Mouse (Mus musculus): Measurements from ENCODE around the gene Bcat1. TPM values are rescaled to one million over a fixed set of nuclear protein-coding genes. Genes with fewer than 3 reads are reported as not detected.
A peak's percentile ranks its signal among the peaks of the same experiment; 100 is the strongest.
"Not testable (repeated sequence)": the region's sequence is repeated elsewhere in the genome, so short reads cannot be mapped to it uniquely, and the experiment has no call there.

The Bcat1 gene
- total RNA-seq, 1 experiment from 2014 or later = not detected

DNA sequence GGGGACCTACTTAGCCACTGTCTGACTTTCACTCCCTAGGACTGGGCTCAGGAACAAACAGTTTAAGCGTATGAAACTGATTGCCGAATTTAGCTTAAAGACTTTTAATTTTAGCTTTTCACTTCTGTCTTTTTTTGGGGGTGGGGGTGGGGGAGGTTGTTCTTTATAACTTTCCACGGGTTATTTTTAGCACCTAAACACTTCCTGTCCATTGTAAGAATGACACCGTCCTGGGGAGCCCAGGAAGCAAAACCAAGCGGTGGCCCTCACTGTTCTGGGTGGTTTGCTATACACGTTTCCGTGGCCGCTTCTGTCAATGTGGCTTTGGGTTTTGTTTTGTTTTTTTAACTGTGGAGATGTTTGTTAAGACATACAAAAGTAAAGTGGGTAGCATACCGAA is 24.9 kb upstream of the Bcat1 start:
- ATAC-seq (replicated peaks; ENCODE audit: insufficient number of reproducible peaks, low FRiP score, low TSS enrichment, poor library complexity, severe bottlenecking) = peak; percentile 57; the same call in 1 of the 2 replicates

DNA sequence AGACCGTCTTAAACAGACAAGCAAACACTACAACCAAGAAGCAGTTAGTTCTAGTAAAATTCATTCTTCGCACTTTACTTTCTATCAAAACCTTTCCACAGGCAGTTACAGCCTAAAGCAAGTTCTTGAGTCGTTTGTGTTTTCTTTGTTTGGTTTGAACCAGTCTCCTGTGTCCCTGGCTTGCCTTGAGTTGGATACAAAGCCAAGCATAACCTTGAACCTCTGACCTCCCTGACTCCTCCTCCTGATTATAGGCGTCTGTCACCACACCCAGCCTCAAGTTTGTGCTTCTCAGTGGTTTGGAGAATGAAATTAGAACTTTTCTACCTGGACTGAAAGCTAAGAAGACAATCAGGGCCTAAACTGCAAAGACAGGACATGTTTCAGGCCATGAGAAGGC is 18.4 kb upstream of the Bcat1 start:
- no peak for ATAC-seq (replicated peaks; ENCODE audit: insufficient number of reproducible peaks, low FRiP score, low TSS enrichment, poor library complexity, severe bottlenecking)

DNA sequence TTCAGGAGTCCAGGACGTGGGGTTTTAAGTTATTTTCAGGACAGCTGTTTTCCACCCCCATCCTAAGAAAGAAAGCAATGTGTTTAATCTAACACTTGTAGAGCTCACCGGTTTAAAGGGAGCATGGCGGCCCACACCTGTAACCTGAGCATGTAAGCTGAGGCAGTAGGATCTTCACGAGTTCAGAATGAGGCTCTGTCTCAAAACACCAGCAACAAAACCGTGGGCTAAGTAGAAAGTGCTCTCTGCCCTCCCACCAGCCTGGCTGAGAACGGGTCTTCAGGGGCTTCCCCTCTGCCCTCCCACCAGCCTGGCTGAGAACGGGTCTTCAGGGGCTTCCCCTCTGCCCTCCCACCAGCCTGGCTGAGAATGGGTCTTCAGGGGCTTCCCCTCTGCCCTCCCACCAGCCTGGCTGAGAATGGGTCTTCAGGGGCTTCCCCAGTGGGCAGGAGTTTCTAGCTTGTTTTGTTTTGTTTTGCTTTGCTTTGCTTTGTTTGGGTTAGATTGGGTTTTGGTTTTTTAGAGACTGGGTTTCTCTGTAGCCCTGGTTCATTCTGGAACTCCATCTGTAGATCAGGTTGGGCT is 17.1 kb upstream of the Bcat1 start:
- not testable (repeated sequence) for ATAC-seq (replicated peaks; ENCODE audit: insufficient number of reproducible peaks, low FRiP score, low TSS enrichment, poor library complexity, severe bottlenecking)

DNA sequence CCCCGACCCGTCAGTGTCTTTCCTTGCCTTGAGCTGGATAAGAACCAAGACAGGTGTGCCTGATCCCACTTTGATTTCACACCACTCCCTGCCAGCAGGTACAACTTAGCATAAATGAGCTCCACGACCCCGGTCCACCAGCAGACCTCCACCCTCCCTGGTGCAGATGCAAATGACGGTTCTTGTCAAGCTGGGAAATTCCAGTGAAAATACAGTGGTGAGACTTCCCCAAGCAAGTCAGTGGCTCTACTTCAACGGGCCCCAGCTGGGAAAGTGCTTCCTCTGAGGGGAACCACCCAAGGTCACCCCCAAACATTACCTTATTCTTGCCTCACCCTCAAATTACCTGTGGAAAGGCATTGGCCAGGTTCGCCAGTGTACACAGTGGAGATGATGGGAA is 16.0 kb upstream of the Bcat1 start:
- no peak for ATAC-seq (replicated peaks; ENCODE audit: insufficient number of reproducible peaks, low FRiP score, low TSS enrichment, poor library complexity, severe bottlenecking)

DNA sequence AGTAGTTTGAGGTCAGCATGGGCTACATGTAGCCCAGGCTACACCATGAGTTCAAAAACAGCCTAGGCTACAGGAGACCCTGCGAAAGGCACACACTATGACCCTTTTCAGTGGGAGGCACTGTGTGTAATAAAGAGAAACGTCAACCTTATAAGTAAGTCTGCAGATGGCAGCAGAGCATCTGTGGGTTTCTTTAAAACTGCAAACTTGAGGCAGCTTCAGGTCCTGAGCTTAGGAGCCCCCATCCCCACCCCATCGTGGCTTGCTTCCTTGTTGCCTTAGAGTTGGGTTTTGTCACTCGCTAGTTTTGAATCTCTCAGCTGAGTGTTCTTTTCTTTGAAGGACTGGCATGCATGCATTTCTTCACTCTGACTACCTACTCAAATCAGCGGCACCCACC is 14.9 kb upstream of the Bcat1 start:
- ATAC-seq (replicated peaks; ENCODE audit: insufficient number of reproducible peaks, low FRiP score, low TSS enrichment, poor library complexity, severe bottlenecking) = no peak

DNA sequence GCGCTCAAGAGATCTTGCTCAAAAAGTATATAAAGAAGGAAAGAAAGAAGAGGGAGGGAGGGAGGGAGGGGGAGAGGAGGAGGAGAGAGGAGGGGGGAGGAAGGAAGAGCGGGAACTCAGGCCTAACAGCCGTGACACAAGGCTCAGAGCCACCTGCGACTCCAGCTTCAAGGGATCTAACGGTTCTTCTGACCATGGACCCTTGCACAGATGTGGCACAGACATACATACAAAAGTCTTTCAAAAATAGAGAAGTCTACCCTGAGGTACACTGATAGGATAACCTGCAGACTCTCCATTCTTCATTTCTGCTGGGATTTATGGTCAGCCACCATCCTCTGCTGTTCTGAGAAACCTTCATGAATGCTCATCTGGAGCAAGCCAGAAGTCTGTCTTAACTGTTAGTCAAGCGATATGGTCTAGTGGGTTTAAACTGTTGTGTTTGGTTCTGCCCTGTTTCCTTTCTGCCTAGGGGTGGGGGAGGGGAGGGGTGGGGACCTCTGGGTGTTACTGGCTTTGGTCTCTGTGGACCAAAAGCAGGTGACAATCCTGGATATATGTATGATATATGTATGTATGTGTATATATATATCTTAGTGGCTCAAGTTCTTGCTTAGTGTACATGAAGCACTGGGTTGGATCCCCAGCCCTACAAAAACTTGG is 14.3 kb upstream of the Bcat1 start:
- no peak for ATAC-seq (replicated peaks; ENCODE audit: insufficient number of reproducible peaks, low FRiP score, low TSS enrichment, poor library complexity, severe bottlenecking)

GRCm38 (mm10) chr6:145089373-145089772 is 13.4 kb upstream of the Bcat1 start:
- no peak for ATAC-seq (replicated peaks; ENCODE audit: insufficient number of reproducible peaks, low FRiP score, low TSS enrichment, poor library complexity, severe bottlenecking)

DNA sequence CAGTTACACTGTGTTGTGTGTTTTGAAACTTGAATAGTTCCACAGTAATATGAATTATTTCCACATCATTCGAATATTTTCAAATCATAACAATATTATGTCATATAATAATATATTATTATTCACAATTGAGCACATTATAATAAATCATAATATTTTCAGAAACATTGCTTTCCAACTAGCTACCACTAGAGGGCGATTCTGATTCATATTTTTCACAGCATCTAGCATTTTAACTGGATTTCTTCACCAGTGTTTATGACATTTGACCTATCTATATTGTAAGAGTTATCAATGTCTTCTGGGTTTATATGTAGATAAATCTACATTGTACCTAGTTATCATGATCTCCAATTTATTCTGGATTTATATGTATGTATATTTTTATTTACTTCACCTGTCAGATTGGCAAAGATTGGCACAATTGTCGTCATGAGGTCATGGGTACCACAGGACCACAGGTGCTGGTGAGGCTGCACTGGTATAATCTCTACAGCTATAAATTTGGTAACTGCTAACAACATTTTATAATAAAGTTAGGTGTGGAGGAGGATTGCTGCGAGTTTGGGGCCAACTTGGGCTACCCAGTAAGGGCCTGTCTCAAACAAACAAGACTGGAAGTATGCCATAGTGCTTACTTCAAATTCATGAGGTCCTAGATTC is 12.6 kb upstream of the Bcat1 start:
- no peak for ATAC-seq (replicated peaks; ENCODE audit: insufficient number of reproducible peaks, low FRiP score, low TSS enrichment, poor library complexity, severe bottlenecking)

DNA sequence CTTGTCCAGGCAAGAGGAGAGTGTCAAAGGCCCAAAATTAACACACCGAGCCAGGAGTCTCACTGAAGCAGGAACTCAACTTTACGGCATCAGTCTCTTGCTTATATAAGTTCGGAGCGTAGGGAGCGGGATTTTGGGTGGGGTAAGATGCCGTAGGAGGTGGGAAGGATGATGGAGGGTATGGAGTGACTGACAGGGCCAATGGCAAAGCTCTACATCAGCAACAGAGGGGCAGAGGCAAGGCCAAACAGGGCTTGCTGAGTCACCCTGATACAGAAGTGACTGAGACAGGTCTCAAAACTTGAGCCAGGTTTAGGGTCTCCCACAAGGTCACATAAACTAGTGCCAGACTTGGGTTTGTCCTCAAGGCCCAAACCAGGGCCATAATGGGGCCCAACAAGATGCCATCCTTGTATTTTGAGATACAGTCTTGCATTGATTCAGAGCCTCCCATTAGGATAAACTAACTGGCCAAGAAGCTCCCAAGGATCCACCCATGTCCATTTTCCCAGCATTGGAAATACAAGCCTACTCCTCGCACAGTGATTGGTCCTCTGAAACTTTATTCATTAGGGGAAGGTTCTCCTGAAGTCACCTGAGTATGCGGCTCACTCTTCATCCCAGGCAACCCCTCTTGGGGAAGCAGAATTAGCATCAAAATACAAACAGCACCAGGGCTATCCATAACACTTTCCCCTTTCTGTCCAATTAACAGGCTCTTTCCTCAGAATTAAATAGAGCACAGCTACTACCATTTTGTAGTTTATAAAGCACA is 8.5 kb upstream of the Bcat1 start:
- no peak for ATAC-seq (replicated peaks; ENCODE audit: insufficient number of reproducible peaks, low FRiP score, low TSS enrichment, poor library complexity, severe bottlenecking)

DNA sequence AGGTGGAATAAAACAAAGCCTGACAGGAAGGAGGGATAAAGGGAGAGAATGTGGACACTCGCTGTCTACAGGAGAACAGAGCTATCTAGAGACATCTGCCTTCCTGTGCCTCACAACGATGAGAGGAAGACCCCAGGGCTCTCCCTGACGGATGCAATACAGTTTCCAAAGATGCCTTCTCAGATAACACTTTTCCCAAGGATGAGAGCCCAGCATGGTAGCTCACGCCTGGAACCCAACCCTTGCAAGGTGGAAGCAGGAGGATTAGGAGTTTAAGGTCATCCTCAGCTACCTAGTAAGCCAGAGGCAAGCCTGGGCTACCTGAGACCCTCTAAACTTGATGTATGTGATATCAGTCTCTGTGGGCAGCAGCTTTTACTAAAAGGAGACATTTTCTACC is 5.7 kb upstream of the Bcat1 start:
- ATAC-seq (replicated peaks; ENCODE audit: insufficient number of reproducible peaks, low FRiP score, low TSS enrichment, poor library complexity, severe bottlenecking) = no peak

- ATAC-seq (replicated peaks; ENCODE audit: insufficient number of reproducible peaks, low FRiP score, low TSS enrichment, poor library complexity, severe bottlenecking) = no peak
Observed at GRCm38 (mm10) chr6:145079087-145079759, 3.2 kb upstream of the Bcat1 start.

GRCm38 (mm10) chr6:145076286-145076685 is 302 bp upstream of the Bcat1 start:
- no peak for ATAC-seq (replicated peaks; ENCODE audit: insufficient number of reproducible peaks, low FRiP score, low TSS enrichment, poor library complexity, severe bottlenecking)

- no peak for ATAC-seq (replicated peaks; ENCODE audit: insufficient number of reproducible peaks, low FRiP score, low TSS enrichment, poor library complexity, severe bottlenecking)
Observed at GRCm38 (mm10) chr6:145075088-145075547, 866 bp downstream of the Bcat1 start.

DNA sequence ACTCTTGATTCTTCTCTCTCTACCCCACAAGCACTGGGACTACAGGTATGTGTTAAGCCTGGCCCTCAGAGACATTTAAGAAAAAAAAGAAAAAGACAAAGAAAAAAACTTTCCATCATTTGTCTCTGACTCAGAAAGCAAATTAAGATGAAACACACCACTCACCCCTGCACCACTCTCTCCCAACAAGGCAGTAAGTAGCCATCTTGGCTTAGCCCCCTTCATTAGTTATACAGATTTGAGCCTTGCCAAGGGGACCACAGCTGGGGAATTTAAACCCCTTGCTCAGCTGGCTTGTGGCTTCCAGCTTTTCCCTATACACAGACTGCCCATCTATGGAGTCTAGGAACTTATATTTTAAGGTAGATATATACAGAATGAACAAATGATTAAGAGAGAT is 1.5 kb downstream of the Bcat1 start:
- ATAC-seq (replicated peaks; ENCODE audit: insufficient number of reproducible peaks, low FRiP score, low TSS enrichment, poor library complexity, severe bottlenecking) = no peak

GRCm38 (mm10) chr6:145069921-145070320 is 6.1 kb downstream of the Bcat1 start:
- no peak for ATAC-seq (replicated peaks; ENCODE audit: insufficient number of reproducible peaks, low FRiP score, low TSS enrichment, poor library complexity, severe bottlenecking)

- no peak for ATAC-seq (replicated peaks; ENCODE audit: insufficient number of reproducible peaks, low FRiP score, low TSS enrichment, poor library complexity, severe bottlenecking)
Observed at GRCm38 (mm10) chr6:145069397-145069796, 6.6 kb downstream of the Bcat1 start.

DNA sequence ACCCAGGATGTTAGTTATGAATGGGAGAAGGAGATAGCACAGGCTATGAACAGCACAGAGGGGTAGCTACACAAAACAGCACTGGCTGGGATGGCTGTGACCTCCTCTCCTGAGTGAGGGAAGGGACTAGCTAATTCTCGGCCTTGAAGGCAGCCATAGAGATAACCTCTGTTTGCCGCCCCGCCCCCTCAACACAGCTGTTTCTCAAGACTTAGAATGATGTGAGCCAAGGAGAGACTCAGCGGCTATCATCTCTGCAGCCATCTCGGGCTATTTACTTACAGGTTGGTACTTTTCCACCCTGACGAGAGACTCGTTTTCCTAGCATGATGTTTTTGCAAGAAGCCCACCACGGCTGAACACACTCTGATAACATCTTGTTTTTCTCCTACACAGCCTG is 8.3 kb downstream of the Bcat1 start:
- ATAC-seq (replicated peaks; ENCODE audit: insufficient number of reproducible peaks, low FRiP score, low TSS enrichment, poor library complexity, severe bottlenecking) = no peak

DNA sequence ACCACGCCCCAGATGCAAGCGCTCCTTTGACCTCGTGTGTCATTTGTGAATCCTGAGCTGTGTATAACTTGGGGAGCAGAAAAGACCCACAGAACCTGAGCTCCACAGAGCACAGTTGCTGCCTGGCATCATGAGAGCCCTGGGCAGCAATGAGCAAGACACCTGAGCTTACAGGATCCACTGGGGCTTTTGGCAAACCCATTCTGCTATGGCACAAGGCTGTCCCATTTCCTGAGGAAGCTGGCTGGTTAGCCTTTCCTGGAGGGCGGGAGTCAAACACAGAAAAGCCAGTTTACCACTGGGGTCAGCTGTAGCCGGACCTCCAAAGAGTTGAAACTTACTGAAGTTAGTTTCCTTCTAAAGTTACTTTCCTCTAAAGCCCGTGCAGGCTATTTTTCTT is 9.6 kb downstream of the Bcat1 start:
- ATAC-seq (replicated peaks; ENCODE audit: insufficient number of reproducible peaks, low FRiP score, low TSS enrichment, poor library complexity, severe bottlenecking) = no peak

- ATAC-seq (replicated peaks; ENCODE audit: insufficient number of reproducible peaks, low FRiP score, low TSS enrichment, poor library complexity, severe bottlenecking) = no peak
Observed at GRCm38 (mm10) chr6:145065301-145065845, 10.6 kb downstream of the Bcat1 start.
